Mouse (Mus musculus) heart, embryonic 11.5 days (tissue): ENCODE results near the gene Orai1. TPM values are rescaled to one million over a fixed set of nuclear protein-coding genes. Genes with fewer than 3 reads are reported as not detected.
A peak's percentile ranks its signal among the peaks of the same experiment; 100 is the strongest.

Experiments
- ATAC-seq: fragments of 200-750 bp; cut with Nextera tagmentation; replicated peaks from 2 replicates; pipeline ENCODE4 v1.8.0; 2017; ENCODE audit warnings: moderate library complexity; ENCODE audit not compliant: insufficient number of reproducible peaks, low FRiP score, low TSS enrichment
- H3K27ac ChIP-seq: fragments of 300-500 bp; sonication (generic); 2 replicates; pipeline ENCODE4 v1.5.1; 2014; ENCODE audit warnings: mild to moderate bottlenecking, low read depth, low read length
- H3K27me3 ChIP-seq: fragments of 300-500 bp; sonication (generic); 2 replicates; pipeline ENCODE4 v1.6.1; 2014; ENCODE audit warnings: mild to moderate bottlenecking, low read length, mixed read lengths; ENCODE audit not compliant: control insufficient read depth, insufficient read depth
- H3K36me3 ChIP-seq: fragments of 300-500 bp; sonication (generic); 2 replicates; pipeline ENCODE4 v1.6.1; 2014; ENCODE audit warnings: mild to moderate bottlenecking, low read length, moderate library complexity, mixed read lengths; ENCODE audit not compliant: control insufficient read depth, insufficient read depth
- H3K4me1 ChIP-seq: fragments of 300-500 bp; sonication (generic); 2 replicates; pipeline ENCODE4 v1.6.1; 2014; ENCODE audit warnings: low read length; ENCODE audit not compliant: control insufficient read depth, insufficient read depth
- H3K4me2 ChIP-seq: fragments of 300-500 bp; sonication (generic); 2 replicates; pipeline ENCODE4 v1.6.1; 2014; ENCODE audit warnings: mild to moderate bottlenecking, moderate library complexity
- H3K4me3 ChIP-seq: fragments of 300-500 bp; sonication (generic); 2 replicates; pipeline ENCODE4 v1.5.1; 2014; ENCODE audit warnings: low read depth, low read length
- H3K9ac ChIP-seq: fragments of 300-500 bp; sonication (generic); 2 replicates; pipeline ENCODE4 v1.6.1; 2014; ENCODE audit warnings: mild to moderate bottlenecking, low read depth, low read length, moderate library complexity
- H3K9me3 ChIP-seq: fragments of 300-500 bp; sonication (generic); replicated peaks from 2 replicates; pipeline ENCODE4 v1.6.1; 2016; ENCODE audit warnings: low read length; ENCODE audit not compliant: control insufficient read depth
- WGBS: fragments of 180-500 bp; shearing (Covaris S2); extraction: QIAGEN DNeasy Blood & Tissue Kit; methylation state at CpG from one replicate; pipeline ENCODE4 v1.1.7; 2014; ENCODE audit not compliant: insufficient replicate concordance; 5-methylcytosine and 5-hydroxymethylcytosine counted together
- polyA plus RNA-seq: library from polyadenylated mRNA; unstranded; fragments of >200 nt; fragmentation: Nextera tagmentation; extraction: Ambion mirVana; gene quantifications from 2 replicates; pipeline ENCODE4 v1.2.1, GENCODE M21; 2014

Orai1 gene
- polyA plus RNA-seq, 1 experiment from 2014 or later: 15.1 TPM

- H3K27me3 ChIP-seq: no peaks in the 10 kb centered on the region
- no peaks in the 10 kb centered on the region for H3K36me3 ChIP-seq
- H3K27ac ChIP-seq: peak overlapping the region; percentile 92
- H3K4me2 ChIP-seq: peak overlapping the region; percentile 99
- H3K4me1 ChIP-seq: peaks cover 37% of the 10 kb centered on the region
- ATAC-seq: no peak
- no peaks in the 10 kb centered on the region for H3K9me3 ChIP-seq
- H3K9ac ChIP-seq: peak overlapping the region; percentile 90
- WGBS: 8% methylated on average over 16 of the region's 16 CpGs
- H3K4me3 ChIP-seq: peak overlapping the region; percentile 78
Observed at GRCm38 (mm10) chr5:122990411-122991160, 24.3 kb upstream of the Orai1 start.

GRCm38 (mm10) chr5:122991350-122992004, 23.4 kb upstream of the Orai1 start:
- Histone ChIP-seq H3K9ac (peak overlapping the region; percentile 90; the same call in 1 of the 2 replicates), H3K36me3 (no peaks in the 10 kb centered on the region), H3K4me2 (peak overlapping the region; percentile 99), H3K9me3 (no peaks in the 10 kb centered on the region), H3K27ac (peak overlapping the region; percentile 92), H3K4me3 (peak overlapping the region; percentile 78), H3K27me3 (no peaks in the 10 kb centered on the region), H3K4me1 (peaks cover 30% of the 10 kb centered on the region)
- WGBS: 18% methylated on average over 5 of the region's 5 CpGs
- no peak for ATAC-seq

GRCm38 (mm10) chr5:122993811-122994210, 21.1 kb upstream of the Orai1 start:
- Histone ChIP-seq H3K9me3 (no peaks in the 10 kb centered on the region), H3K36me3 (no peaks in the 10 kb centered on the region), H3K4me1 (peaks cover 20% of the 10 kb centered on the region), H3K4me2 (peak overlapping the region; percentile 60), H3K27ac (no peak overlapping the region), H3K4me3 (no peak overlapping the region), H3K27me3 (no peaks in the 10 kb centered on the region), H3K9ac (no peak overlapping the region)
- 51% methylated on average over 2 of the region's 2 CpGs for WGBS
- no peak for ATAC-seq

GRCm38 (mm10) chr5:122994303-122994846, 20.5 kb upstream of the Orai1 start:
- Histone ChIP-seq H3K36me3 (no peaks in the 10 kb centered on the region), H3K9ac (peak overlapping the region; percentile 59), H3K4me2 (peak overlapping the region; percentile 60), H3K27ac (peak overlapping the region; percentile 46; the same call in 1 of the 2 replicates), H3K9me3 (no peaks in the 10 kb centered on the region), H3K4me1 (peaks cover 20% of the 10 kb centered on the region), H3K27me3 (no peaks in the 10 kb centered on the region), H3K4me3 (peak overlapping the region; percentile 19; the same call in 1 of the 2 replicates)
- 10% methylated on average over 5 of the region's 5 CpGs for WGBS
- peak; percentile 71; the same call in 1 of the 2 replicates for ATAC-seq

GRCm38 (mm10) chr5:122994910-122995309, 20.0 kb upstream of the Orai1 start:
- H3K4me1 ChIP-seq: peaks cover 20% of the 10 kb centered on the region
- ATAC-seq: no peak
- H3K27me3 ChIP-seq: no peaks in the 10 kb centered on the region
- WGBS: 0% methylated on average over 1 of the region's 1 CpGs
- H3K27ac ChIP-seq: 0 out of 2 replicates have a peak overlapping the region, but pooled peaks have one; percentile 46
- peak overlapping the region; percentile 59 for H3K9ac ChIP-seq
- H3K4me3 ChIP-seq: no peak overlapping the region
- no peaks in the 10 kb centered on the region for H3K36me3 ChIP-seq
- no peaks in the 10 kb centered on the region for H3K9me3 ChIP-seq
- H3K4me2 ChIP-seq: peak overlapping the region; percentile 19; the same call in 1 of the 2 replicates

- ATAC-seq: no peak
- WGBS: 87% methylated on average over 18 of the region's 18 CpGs
- Histone ChIP-seq H3K27me3 (no peaks in the 10 kb centered on the region), H3K27ac (no peak overlapping the region), H3K4me1 (peaks cover 5% of the 10 kb centered on the region), H3K36me3 (no peaks in the 10 kb centered on the region), H3K4me3 (no peak overlapping the region), H3K9ac (no peak overlapping the region), H3K9me3 (no peaks in the 10 kb centered on the region), H3K4me2 (no peak overlapping the region)
Observed at GRCm38 (mm10) chr5:122997205-122998204, 17.4 kb upstream of the Orai1 start.

- no peaks in the 10 kb centered on the region for H3K27me3 ChIP-seq
- ATAC-seq: no peak
- no peaks in the 10 kb centered on the region for H3K9me3 ChIP-seq
- no peak overlapping the region for H3K9ac ChIP-seq
- 56% methylated on average over 1 of the region's 1 CpGs for WGBS
- no peaks in the 10 kb centered on the region for H3K4me1 ChIP-seq
- H3K4me2 ChIP-seq: no peak overlapping the region
- H3K36me3 ChIP-seq: no peaks in the 10 kb centered on the region
- H3K4me3 ChIP-seq: no peak overlapping the region
- no peak overlapping the region for H3K27ac ChIP-seq
Observed at GRCm38 (mm10) chr5:123000901-123001300, 14.0 kb upstream of the Orai1 start.
